Mouse (Mus musculus) liver (tissue): ENCODE data around the gene Rflna.

Source experiments
- DNase-seq: peaks from one replicate; pipeline ENCODE4 v3.0.0-alpha.2; 2020; ENCODE audit warnings: mixed read lengths

The Rflna gene

DNA sequence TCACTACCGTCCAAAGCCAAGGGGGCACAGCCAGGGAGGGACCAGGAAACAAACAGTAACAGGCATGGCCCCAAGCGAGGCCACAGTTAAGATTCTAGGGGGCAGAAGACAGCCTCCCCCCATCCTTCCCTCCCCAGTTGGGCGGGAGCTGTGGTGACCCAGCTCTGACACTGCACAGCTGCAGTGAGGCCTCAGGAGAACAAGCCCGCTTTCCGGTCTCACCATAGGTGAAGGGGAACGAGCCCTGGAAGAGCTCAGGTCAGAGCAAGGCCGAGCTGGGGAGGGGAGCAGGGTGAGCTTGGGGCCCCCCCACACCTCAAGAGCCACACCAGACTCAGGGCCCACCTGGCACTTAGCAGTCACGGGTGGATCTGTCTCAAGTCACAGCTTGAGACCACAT is 52.9 kb downstream of the Rflna start:
- no peak for DNase-seq

DNA sequence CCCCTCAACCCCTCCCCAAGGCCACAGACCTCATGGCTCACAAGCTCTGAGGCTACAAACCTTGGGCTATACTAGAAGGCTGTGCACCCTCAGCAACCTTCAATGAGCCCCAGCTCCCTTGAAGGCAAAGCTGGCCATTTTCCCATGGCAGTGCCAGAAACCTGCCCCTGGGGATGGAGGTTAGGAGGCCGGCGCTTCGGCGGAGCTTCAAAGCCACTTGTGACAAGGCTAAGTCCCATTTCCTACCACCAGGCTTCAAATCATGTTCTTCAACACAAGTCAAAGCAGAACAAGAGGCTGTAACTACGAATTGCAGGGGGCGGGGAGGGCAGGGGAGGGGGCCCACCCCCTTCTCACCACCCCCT is 53.3 kb downstream of the Rflna start:
- DNase-seq, result no peak

DNA sequence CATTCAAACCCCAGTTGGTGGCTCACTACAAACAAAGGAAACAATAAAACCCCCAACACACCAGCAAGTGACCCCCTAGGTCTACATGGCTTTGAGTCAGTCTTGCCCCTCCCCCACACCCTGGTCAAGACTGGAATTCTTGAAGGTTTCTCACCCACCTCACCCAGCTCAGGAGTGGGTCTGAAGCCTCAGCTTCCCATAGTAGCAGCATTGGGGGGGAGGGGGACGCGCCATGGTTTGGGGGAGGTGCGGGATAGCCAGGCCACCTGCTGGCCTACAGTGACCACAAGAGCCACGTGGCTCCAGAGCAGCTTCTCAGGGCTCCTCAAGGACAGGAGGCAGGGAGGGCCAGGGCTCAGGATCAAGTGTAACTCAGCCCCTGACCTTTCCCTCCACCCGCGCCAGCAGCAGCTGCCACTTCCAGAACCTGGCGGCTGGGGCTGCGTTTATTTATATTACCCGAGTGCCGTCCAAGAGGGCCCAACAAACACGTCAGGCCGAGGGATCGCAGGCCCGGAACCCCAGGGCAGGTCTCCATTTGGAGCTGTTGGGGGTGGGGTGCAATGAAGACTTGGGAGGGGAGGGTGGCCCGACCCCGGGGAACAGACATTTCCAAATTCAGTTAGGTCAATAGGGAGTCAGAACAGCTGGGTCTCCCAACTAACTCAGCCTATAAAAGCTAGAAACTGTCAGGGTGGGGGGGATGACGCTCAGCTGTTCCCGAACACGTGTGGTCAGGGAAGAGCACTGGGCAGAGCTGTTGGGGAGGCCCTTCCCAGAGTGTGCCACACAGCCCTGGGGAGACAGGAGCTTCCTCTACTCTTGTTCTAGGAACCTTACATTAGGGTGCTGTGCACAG is 53.9 kb downstream of the Rflna start:
- DNase-seq, result peak; percentile 14

DNA sequence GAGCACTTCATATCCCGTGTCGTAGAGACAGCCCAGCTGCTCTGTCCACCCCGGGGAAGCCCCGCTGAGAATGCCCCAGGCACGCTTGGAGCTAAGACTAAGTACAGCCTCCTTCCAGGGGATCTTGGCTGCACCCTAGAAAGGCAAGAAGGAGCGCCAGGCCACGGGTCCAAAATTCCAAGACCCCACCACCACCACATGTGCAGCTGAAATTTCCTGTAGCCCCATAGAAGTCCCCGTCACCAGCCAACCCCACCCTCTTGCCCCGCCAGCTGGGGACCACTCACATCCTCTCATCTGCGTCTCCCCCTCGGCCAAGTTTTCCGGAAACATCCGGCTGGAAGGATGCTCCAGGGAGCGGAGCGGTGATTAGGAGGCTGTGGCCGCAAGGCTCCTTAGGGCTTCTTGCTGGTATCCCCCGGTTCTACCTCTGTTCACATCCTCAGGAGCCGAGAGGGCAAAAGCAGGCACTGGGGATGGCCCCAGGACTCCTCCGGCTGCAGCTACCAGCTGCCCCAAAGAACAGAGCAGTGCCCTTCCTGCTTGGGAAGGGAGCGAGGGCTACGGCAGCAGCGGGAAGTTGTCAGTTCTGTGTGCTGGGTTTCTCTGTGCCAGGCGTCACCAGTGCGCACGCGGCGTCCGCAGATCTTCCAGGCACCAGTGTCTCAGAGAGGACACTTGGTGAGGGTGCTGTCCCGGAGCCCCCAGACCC is 54.7 kb downstream of the Rflna start:
- DNase-seq, result peak; percentile 20

DNA sequence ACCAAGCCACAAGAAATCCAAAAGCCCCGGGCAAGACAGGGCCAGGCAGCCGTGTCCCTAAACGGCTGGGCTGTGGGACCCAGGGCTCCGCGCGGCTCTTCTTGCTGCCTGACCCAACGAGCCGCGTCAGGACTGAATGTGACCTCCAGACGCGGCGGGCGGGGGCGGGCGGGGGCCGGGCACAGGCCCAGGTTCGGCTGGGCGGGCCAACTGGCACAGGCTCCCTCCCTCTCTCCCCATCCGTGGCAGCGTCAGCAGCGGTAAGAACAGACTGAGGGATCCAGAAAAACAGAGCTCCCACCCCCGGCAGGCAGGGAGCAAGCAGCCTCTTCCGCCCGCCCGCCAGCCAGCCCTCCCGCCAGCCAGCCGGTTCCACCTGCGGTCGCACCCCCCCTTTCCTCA is 55.2 kb downstream of the Rflna start:
- DNase-seq, result peak; percentile 37
